Mouse (Mus musculus) T-helper 17 cell (primary cell): ENCODE results near the gene Ip6k3.

Experiments
- in situ Hi-C, 2 experiments: fragments of 300-600 bp; cut with MboI, MseI; formaldehyde crosslinking; loops; 1 replicate in 1 of 2; 2 replicates in 1 of 2; pipeline ENCODE4 v1.15.1; 2025; ENCODE audit warnings: high pct_unique_total_duplicates in 2 of 2

The Ip6k3 gene

GRCm38 (mm10) chr17:27126974-27127373 lies 40.6 kb downstream of the Ip6k3 start:
- in situ Hi-C loops, result no loop called here

GRCm38 (mm10) chr17:27125669-27126202 lies 41.9 kb downstream of the Ip6k3 start:
- in situ Hi-C loops, result no loop called here

DNA sequence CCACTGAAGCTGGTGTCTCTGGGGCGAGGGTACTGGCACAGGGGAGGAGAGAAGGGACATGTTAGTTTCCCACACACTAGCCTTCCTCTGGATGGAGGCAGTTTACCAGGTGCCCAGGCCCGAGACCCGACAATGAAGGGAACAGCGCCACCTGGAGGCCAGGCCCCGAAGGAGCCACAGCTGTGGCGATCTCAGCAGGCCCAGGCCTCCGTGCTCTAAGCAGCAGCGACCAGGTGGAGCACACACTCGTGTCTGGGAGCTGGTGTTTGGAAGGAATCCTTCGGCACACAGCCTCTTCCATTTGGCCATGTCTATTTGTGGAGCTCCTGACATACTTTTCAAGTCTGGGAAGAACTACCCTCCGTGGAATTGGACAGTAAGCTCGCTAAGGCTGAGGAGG lies 42.4 kb downstream of the Ip6k3 start:
- in situ Hi-C loops, result no loop called here

- in situ Hi-C loops, result no loop called here
Observed at GRCm38 (mm10) chr17:27123813-27124375, 43.7 kb downstream of the Ip6k3 start.

DNA sequence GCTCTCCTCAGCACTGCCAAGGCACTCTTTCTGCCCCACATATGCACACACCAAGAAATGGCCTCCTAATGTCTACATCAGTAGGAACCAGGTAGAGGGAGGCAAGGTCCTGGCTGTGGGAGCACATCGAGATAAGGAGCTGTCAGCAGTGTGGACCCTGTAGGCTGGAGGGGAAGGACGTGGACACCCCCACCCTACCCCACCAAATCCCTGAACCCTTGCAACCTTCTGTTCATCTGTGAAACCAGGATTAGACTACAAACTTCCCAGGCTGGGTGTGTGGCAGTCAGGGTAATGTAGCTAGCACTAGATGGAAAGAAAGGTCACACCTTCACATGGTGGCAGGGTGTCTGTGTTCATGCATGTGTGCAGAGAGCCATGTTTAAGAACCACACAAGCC lies 44.5 kb downstream of the Ip6k3 start:
- in situ Hi-C loops, result no loop called here

DNA sequence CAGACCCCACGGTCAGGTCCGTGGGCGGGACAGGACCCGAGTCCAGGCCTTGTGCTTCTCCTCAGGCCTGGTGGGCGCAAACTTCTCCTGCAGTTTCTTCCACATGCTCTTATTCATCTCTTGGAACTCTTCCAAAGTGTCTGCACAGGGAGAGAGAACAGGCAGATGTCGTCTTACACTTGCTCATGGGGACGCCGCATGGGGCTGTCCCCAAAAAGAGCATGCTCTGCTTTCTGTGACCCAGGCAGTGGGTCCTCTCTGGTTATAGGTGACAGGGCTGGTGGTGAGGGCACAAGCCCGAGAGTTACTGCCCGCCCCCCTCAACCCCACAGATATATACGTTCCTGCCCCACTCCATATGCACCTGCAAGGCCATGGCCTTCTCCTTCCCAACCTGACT lies 44.9 kb downstream of the Ip6k3 start:
- in situ Hi-C loops, result no loop called here

DNA sequence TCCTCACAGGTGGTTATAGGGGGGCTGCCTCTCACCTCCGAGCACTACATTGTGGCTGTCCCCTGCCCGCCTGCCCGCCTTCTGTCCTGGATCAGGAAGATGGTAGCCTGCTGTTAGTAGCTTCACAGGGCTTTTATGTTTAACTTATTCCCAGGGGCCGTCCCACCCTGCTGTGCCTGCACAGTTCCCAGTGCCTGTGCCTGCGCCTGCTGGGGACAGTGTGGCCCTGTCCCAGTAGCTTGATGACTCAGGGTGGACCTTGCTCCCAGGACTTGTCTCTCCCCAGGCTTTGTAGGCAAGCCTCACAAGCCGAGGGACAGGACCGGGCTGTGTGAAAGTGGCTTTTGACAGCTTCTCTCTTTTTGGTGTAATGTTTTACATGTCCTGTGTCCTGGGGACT lies 45.8 kb downstream of the Ip6k3 start:
- in situ Hi-C loops, result no loop called here

- in situ Hi-C loops, result no loop called here
Observed at GRCm38 (mm10) chr17:27121266-27121665, 46.3 kb downstream of the Ip6k3 start.

- in situ Hi-C loops, result no loop called here
Observed at GRCm38 (mm10) chr17:27120561-27121024, 47.0 kb downstream of the Ip6k3 start.

DNA sequence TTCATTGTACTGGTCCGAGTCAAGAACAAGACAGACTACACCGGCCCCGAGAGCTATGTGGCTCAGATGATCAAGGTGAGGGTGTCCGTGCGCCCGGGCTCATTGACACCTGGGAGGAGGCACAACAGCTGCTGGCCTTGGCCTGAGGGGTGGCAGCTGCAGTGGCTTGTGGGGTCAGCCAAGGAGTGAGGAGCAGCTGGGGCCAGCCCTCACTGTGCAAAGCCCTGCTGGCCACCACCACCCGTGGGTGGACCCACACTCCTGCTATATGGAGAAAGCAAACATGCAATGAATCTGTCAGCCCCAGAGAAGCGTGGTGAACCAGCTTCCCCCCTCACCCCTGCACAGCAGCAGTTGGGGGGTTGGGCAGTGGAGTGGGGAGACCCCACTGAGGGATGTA lies 47.6 kb downstream of the Ip6k3 start:
- in situ Hi-C loops, result no loop called here

GRCm38 (mm10) chr17:27119540-27119895 lies 48.1 kb downstream of the Ip6k3 start:
- in situ Hi-C loops, result no loop called here

DNA sequence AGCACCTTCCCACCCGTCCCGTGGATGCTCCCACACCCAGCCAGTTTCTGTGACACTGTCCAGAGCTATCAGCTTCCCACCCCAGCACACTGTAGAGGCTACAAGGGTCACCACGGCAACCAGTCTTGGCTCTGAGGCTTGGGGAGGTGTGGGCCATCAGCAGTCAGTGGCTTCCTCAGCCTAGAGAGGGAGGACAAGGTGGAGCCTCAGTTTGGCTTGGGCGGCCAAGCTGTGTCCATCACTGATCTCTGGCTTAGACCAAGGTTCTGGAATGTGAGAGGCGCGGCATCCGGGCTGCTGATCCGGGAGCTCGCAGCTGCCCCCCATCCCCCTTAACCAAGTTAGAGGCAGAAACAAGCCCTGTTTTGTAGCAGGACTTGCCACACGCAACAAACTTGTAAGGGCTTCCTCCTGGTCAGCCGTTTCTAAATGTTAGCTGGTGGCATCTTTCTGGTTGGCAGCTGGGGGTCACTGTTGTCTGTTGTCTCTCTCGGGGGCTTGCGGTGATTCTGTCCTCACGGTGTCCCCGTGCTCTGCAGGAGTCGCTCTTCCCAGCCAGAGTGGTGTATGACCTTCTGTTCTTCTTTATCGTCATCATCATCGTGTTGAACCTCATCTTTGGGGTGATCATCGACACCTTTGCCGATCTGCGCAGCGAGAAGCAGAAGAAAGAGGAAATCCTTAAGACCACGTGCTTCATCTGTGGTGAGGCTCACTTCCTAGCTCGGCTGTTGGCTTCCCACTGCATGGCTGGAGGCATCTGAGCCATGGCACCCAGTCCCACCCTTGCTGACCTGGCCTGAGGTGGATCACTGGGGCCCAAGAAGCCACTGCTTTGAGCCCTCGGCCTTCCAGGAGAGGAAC lies 48.7 kb downstream of the Ip6k3 start:
- in situ Hi-C loops, result no loop called here

DNA sequence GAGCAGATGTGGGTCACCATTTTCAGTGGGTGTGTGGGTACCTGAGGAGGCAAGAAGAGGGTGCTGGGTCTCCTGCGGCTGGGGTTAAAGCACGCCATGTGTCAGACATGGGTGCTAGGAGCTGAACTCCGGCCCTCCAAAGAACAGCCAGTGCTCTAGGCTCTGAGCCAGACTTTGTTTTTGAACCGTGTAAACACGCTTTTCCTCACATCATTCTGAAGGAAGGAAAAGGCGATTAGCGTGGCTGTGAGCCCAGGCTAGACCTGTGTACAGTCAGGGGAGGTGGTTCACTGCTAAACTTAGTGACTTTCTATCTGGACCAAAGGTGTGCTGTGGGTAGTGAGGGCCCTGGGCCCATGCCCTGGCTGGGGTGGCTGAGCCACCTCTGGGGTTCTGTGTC lies 57.5 kb downstream of the Ip6k3 start:
- in situ Hi-C loops, result no loop called here

DNA sequence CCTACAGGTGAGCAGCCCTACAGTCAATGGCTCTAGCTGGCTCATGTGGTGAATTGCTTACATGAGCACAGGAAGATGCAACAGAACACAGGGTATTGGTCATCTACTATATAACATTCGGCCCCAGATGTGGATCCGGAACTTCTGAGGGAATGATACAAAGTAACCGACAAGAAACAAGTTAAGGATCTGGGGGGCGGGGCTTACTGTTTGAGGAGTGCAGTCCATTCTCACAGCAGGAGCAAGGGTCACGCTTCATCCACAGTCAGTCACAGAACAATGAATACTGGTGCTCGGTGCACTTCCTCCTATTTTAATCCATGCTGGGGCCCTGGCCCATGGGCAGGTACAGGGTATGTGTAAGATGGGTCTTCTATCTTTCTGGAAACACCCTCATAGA lies 59.7 kb downstream of the Ip6k3 start:
- in situ Hi-C loops, result loop anchor here in 1 of 2 experiments (5.0 kb wide), 1 partner anchor 769 kb away; no protein-coding TSS in a partner anchor

- in situ Hi-C loops, result loop anchor here in 1 of 2 experiments (5.0 kb wide), 1 partner anchor 771 kb away; no protein-coding TSS in a partner anchor
Observed at GRCm38 (mm10) chr17:27106745-27107144, 60.9 kb downstream of the Ip6k3 start.

- in situ Hi-C loops, result loop anchor here in 1 of 2 experiments (5.0 kb wide), 1 partner anchor 771 kb away; no protein-coding TSS in a partner anchor
Observed at GRCm38 (mm10) chr17:27105698-27106470, 61.7 kb downstream of the Ip6k3 start.

DNA sequence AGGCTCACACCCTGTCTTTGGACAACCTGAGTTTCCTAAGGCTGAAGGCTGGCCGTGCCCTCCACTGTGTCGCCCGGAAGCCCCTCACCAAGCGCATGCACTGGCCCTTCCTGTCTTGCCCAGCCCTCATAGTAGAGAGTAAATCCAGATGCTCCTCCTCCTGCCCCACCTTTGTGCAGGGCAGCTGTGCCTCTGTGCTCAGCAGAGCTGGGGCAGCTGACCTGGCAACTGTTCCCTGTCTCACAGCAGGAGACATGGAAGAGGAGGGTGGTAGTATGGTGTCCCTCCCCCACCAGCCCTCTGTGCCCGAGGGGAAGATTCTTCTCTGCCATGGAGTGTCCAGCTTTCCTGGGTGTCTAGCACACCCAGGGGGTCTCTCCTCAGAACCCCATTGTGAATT lies 65.9 kb downstream of the Ip6k3 start:
- in situ Hi-C loops, result no loop called here

- in situ Hi-C loops, result no loop called here
Observed at GRCm38 (mm10) chr17:27095690-27096089, 71.9 kb downstream of the Ip6k3 start.
